Mouse (Mus musculus) heart, embryonic 13.5 days (tissue): Measurements from ENCODE around the gene Ralgapb. TPM values are rescaled to one million over a fixed set of nuclear protein-coding genes. Genes with fewer than 3 reads are reported as not detected.

Source experiments
- ATAC-seq: fragments of 200-750 bp; cut with Nextera tagmentation; 2 replicates; pipeline ENCODE4 v1.8.0; 2017; ENCODE audit warnings: moderate TSS enrichment; ENCODE audit not compliant: insufficient number of reproducible peaks, low FRiP score, low TSS enrichment; ENCODE audit errors: extremely low read depth
- H3K27ac ChIP-seq: fragments of 300-500 bp; sonication (generic); replicated peaks from 2 replicates; pipeline ENCODE4 v1.5.1; 2015; ENCODE audit warnings: moderate library complexity, mild to moderate bottlenecking, inconsistent platforms
- H3K27me3 ChIP-seq: fragments of 300-500 bp; sonication (generic); replicated peaks from 2 replicates; pipeline ENCODE4 v1.6.1; 2015; ENCODE audit warnings: mild to moderate bottlenecking, inconsistent platforms
- H3K36me3 ChIP-seq: fragments of 300-500 bp; sonication (generic); 2 replicates; pipeline ENCODE4 v1.6.1; 2015; ENCODE audit warnings: mild to moderate bottlenecking, inconsistent platforms
- H3K4me1 ChIP-seq: fragments of 300-500 bp; sonication (generic); 2 replicates; pipeline ENCODE4 v1.6.1; 2015; ENCODE audit warnings: inconsistent platforms
- H3K4me2 ChIP-seq: fragments of 300-500 bp; sonication (generic); 2 replicates; pipeline ENCODE4 v1.6.1; 2015; ENCODE audit warnings: inconsistent platforms, mild to moderate bottlenecking, moderate library complexity
- H3K4me3 ChIP-seq: fragments of 300-500 bp; sonication (generic); 2 replicates; pipeline ENCODE4 v1.5.1; 2015; ENCODE audit warnings: moderate library complexity, mild to moderate bottlenecking, inconsistent platforms
- H3K9ac ChIP-seq: fragments of 300-500 bp; sonication (generic); 2 replicates; pipeline ENCODE4 v1.6.1; 2015; ENCODE audit warnings: inconsistent platforms, mild to moderate bottlenecking, moderate library complexity
- H3K9me3 ChIP-seq: fragments of 300-500 bp; sonication (generic); 2 replicates; pipeline ENCODE4 v1.6.1; 2016; ENCODE audit warnings: inconsistent platforms
- WGBS: fragments of 180-500 bp; shearing (Covaris S2); methylation state at CpG from one replicate; pipeline ENCODE4 v1.1.7; 2015; ENCODE audit warnings: mixed read lengths; 5-methylcytosine and 5-hydroxymethylcytosine counted together
- polyA plus RNA-seq: library from polyadenylated mRNA; unstranded; fragments of >200 nt; fragmentation: Nextera tagmentation; extraction: Ambion mirVana; gene quantifications from 2 replicates; pipeline ENCODE4 v1.2.1, GENCODE M21; 2015

Ralgapb gene
- polyA plus RNA-seq, 1 experiment from 2014 or later: 11.2 TPM

DNA sequence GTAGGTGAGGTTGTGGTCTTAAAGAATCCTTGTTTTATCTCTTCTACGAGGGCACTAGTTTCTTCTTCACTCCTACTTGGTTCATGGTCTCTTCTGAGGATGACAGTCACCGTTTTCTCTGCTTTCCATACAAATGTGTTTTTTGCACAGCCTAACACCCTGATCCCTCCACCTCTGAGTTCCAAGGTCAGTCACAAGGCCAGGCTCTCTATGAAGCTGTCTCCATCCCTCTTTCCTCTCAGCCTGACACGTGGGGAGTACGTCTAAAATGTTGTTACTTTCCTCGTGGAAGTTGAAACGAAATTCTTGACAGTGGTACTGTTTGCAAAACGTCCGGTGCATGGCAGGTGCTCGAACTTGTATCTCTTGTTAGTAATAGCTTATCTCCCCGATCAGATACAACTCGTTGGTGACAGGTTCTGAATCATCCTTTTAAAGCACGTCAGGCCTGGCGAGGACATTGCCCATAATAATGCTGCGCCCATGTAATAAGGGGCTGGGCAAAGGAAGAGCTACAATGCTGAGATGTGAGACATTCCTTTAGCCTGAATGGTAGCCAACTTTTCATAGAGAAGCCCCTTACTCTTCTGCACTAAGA is 552 bp upstream of the Ralgapb start:
- no peak for ATAC-seq
- Histone ChIP-seq H3K27me3 (peaks cover 4% of the 10 kb centered on the region), H3K4me3 (peak overlapping the region; percentile 97), H3K4me1 (peaks cover 33% of the 10 kb centered on the region), H3K4me2 (peak overlapping the region; percentile 98), H3K36me3 (no peaks in the 10 kb centered on the region), H3K27ac (no peak overlapping the region; the same call in 1 of the 2 replicates), H3K9ac (peak overlapping the region; percentile 75), H3K9me3 (no peaks in the 10 kb centered on the region)
- WGBS: 19% methylated on average over 14 of the region's 14 CpGs

DNA sequence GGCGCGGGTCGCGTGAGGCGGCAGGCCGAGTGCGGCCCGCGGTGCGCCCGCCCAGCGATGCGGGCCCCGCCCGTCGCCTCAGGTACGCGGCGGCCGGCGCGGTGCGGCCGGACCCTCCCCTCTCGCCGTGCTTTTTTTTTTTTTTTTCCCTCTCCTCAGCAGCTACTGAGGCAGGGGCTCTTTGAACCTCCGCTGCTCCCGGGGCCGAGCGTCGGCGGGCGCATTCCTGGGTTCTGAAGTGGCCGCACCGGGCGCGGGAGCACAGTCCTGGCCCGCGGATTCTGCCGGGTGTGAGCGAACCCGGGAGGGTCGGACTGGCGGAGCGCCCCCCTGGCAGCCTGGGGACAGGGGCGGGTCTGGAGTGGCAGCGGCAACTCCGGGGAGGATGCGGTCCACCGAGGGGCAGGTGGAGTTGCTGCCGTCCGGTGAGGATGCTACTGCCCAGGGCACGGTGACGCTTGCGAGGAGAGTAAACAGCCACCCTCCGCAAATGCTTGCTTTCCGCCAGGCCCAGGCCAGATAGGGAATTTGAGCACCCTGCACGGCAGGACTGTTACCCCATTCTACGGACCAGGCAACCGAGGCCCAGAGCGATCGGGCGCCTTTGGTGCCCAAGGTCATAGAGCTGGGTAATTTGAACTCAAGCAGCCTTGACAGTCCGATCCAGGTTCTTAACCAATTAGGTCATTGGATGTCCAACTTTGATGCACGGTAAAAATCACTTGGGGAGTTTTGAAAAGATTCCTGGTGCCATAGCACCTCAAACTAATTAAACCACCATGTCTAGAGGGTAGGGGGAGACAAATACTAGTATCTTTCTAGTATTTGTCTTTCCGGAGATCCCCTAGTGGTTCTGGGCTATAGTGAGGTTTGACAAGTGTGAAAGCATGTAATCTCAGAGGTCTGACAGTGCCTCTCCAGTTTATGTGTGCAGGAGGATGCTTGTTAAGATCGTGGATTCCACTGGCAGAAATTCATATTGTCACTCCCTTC is 670 bp downstream of the Ralgapb start:
- H3K4me3 ChIP-seq: peak overlapping the region; percentile 97
- peak overlapping the region; percentile 98 for H3K4me2 ChIP-seq
- peak; percentile 69 for ATAC-seq
- H3K9me3 ChIP-seq: no peaks in the 10 kb centered on the region
- H3K9ac ChIP-seq: peak overlapping the region; percentile 97
- H3K27me3 ChIP-seq: no peaks in the 10 kb centered on the region; the same call in 1 of the 2 replicates
- 2% methylated on average over 52 of the region's 67 CpGs for WGBS
- peak overlapping the region; percentile 91 for H3K27ac ChIP-seq
- H3K4me1 ChIP-seq: peaks cover 39% of the 10 kb centered on the region
- no peaks in the 10 kb centered on the region for H3K36me3 ChIP-seq

GRCm38 (mm10) chr2:158413240-158413639 is 3.6 kb downstream of the Ralgapb start:
- Histone ChIP-seq H3K4me3 (no peak overlapping the region), H3K9me3 (no peaks in the 10 kb centered on the region), H3K27me3 (no peaks in the 10 kb centered on the region), H3K4me1 (peaks cover 43% of the 10 kb centered on the region), H3K4me2 (no peak overlapping the region), H3K9ac (0 out of 2 replicates have a peak overlapping the region, but pooled peaks have one; percentile 6), H3K36me3 (no peaks in the 10 kb centered on the region), H3K27ac (no peak overlapping the region)
- WGBS: 54% methylated on average over 2 of the region's 2 CpGs
- no peak for ATAC-seq

- Histone ChIP-seq H3K4me1 (peaks cover 38% of the 10 kb centered on the region), H3K4me2 (no peak overlapping the region), H3K4me3 (no peak overlapping the region), H3K27ac (no peak overlapping the region), H3K36me3 (peaks cover 3% of the 10 kb centered on the region; the same call in 1 of the 2 replicates), H3K27me3 (no peaks in the 10 kb centered on the region), H3K9me3 (no peaks in the 10 kb centered on the region), H3K9ac (no peak overlapping the region)
- ATAC-seq: no peak
- WGBS: 63% methylated on average over 1 of the region's 1 CpGs
Observed at GRCm38 (mm10) chr2:158415826-158416225, 6.2 kb downstream of the Ralgapb start.

DNA sequence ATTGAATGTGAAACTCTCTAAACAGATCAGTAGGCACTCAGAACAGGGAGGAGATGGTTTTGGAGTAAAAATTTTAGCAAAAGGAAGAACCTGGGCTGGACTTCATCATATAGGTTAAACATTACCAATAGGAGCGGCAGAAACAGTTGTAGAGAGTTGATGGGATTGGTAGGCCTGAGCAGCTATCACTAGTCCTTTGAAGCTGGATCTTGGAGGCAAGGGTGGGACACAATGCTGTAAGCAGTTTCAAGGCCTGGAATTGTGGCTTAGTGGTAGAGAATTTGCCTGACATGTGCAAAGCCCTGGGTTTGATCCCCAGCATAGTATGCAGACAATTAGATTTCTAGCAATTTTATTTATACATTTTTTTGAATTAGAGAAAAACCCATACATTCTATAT is 9.0 kb downstream of the Ralgapb start:
- no peak overlapping the region for H3K27ac ChIP-seq
- H3K4me2 ChIP-seq: no peak overlapping the region
- no peaks in the 10 kb centered on the region for H3K27me3 ChIP-seq
- H3K4me1 ChIP-seq: peaks cover 15% of the 10 kb centered on the region
- H3K36me3 ChIP-seq: peaks cover 19% of the 10 kb centered on the region
- no peak overlapping the region for H3K4me3 ChIP-seq
- 77% methylated on average over 1 of the region's 1 CpGs for WGBS
- no peaks in the 10 kb centered on the region for H3K9me3 ChIP-seq
- ATAC-seq: no peak
- no peak overlapping the region for H3K9ac ChIP-seq

GRCm38 (mm10) chr2:158445814-158446213 is 36.2 kb downstream of the Ralgapb start:
- Histone ChIP-seq H3K36me3 (peaks cover 75% of the 10 kb centered on the region), H3K9ac (no peak overlapping the region), H3K4me3 (no peak overlapping the region), H3K27ac (no peak overlapping the region), H3K27me3 (no peaks in the 10 kb centered on the region), H3K4me2 (no peak overlapping the region), H3K9me3 (no peaks in the 10 kb centered on the region), H3K4me1 (no peaks in the 10 kb centered on the region)
- ATAC-seq: no peak
- 70% methylated on average over 1 of the region's 1 CpGs for whole genome bisulfite sequencing

GRCm38 (mm10) chr2:158449845-158450244 is 40.2 kb downstream of the Ralgapb start:
- Histone ChIP-seq H3K27ac (no peak overlapping the region), H3K9ac (no peak overlapping the region), H3K27me3 (no peaks in the 10 kb centered on the region), H3K36me3 (peaks cover 74% of the 10 kb centered on the region), H3K9me3 (no peaks in the 10 kb centered on the region), H3K4me2 (no peak overlapping the region), H3K4me1 (no peaks in the 10 kb centered on the region), H3K4me3 (no peak overlapping the region)
- ATAC-seq: no peak
- 69% methylated on average over 7 of the region's 7 CpGs for WGBS

GRCm38 (mm10) chr2:158456451-158456850 is 46.8 kb downstream of the Ralgapb start:
- Histone ChIP-seq H3K27ac (no peak overlapping the region), H3K36me3 (peaks cover 83% of the 10 kb centered on the region), H3K27me3 (no peaks in the 10 kb centered on the region), H3K4me2 (no peak overlapping the region), H3K9me3 (no peaks in the 10 kb centered on the region), H3K4me3 (no peak overlapping the region), H3K4me1 (no peaks in the 10 kb centered on the region), H3K9ac (no peak overlapping the region)
- WGBS: 73% methylated on average over 4 of the region's 4 CpGs
- no peak for ATAC-seq

DNA sequence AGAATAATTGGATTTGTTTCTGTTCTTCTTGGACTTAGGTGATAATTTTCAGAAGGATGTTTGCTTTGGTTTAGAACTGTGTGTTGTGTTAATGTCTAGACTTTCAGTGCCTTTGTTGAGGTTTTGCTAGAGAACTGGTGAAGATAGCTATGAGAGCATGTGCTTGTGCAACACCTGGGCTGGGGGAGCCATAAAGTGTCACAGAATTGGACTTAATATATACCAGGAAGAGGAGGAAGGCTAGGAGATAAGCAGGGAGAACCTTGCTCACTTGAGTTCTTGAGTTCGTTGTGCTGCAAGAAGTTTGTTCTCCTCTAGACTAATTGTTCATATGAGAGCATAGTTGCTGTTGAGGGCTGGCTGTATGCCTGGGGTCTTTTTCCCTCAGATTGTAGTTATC is 48.0 kb downstream of the Ralgapb start:
- Histone ChIP-seq H3K9me3 (no peaks in the 10 kb centered on the region), H3K4me3 (no peak overlapping the region), H3K27ac (no peak overlapping the region), H3K4me2 (no peak overlapping the region), H3K36me3 (peaks cover 84% of the 10 kb centered on the region), H3K4me1 (no peaks in the 10 kb centered on the region), H3K27me3 (no peaks in the 10 kb centered on the region), H3K9ac (no peak overlapping the region)
- no peak for ATAC-seq
- WGBS: 78% methylated on average over 1 of the region's 1 CpGs

- no peak overlapping the region for H3K9ac ChIP-seq
- H3K9me3 ChIP-seq: no peaks in the 10 kb centered on the region
- ATAC-seq: no peak
- H3K27ac ChIP-seq: no peak overlapping the region
- 72% methylated on average over 1 of the region's 1 CpGs for WGBS
- no peak overlapping the region for H3K4me3 ChIP-seq
- peaks cover 89% of the 10 kb centered on the region for H3K36me3 ChIP-seq
- H3K4me1 ChIP-seq: no peaks in the 10 kb centered on the region
- no peak overlapping the region for H3K4me2 ChIP-seq
- H3K27me3 ChIP-seq: no peaks in the 10 kb centered on the region
Observed at GRCm38 (mm10) chr2:158462450-158462849, 52.8 kb downstream of the Ralgapb start.

GRCm38 (mm10) chr2:158474159-158474558 is 64.5 kb downstream of the Ralgapb start:
- Histone ChIP-seq H3K4me2 (no peak overlapping the region), H3K4me3 (no peak overlapping the region), H3K9me3 (no peaks in the 10 kb centered on the region), H3K27ac (no peak overlapping the region), H3K27me3 (no peaks in the 10 kb centered on the region), H3K4me1 (no peaks in the 10 kb centered on the region), H3K36me3 (peaks cover 83% of the 10 kb centered on the region), H3K9ac (no peak overlapping the region)
- ATAC-seq: no peak
- 87% methylated on average over 1 of the region's 1 CpGs for WGBS
